Mouse (Mus musculus): ENCODE data around the gene Ggt1. TPM values are rescaled to one million over a fixed set of nuclear protein-coding genes. Genes with fewer than 3 reads are reported as not detected.

The Ggt1 gene
- polyA plus RNA-seq, 1 experiment, result not detected

GRCm38 (mm10) chr10:75562596-75562995, 1.2 kb downstream of the Ggt1 start:
- no peak for TF ChIP-seq GATA1 (IDR thresholded peaks at IDR 0.05; ENCODE audit: low read length)

DNA sequence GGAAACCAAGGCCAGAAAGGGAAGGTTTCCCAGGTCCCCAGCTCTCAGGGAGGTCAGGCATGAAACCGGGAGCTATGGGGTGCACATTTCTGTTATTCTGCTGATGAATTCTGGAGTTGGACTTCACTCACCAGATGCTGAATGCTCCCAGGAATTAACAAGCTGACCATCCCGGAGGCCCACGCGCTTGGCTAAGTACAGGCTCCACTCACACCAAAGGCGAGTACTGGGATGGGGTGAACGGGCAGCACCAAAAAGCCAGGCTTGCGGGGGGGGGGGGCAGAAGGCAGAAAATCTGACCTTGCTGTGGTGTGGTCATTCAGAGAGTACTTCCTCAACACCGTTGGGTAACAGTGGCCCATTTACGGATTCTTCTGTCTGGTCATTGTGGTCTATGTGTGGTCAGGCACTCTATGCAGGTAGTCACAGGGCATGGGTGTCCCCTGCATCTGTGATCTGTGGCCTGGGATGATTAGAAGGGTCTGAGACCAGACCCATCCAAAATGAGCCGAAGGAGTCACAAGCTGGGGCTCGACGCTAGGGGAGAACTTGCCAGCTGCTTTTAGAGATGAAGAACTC, 3.4 kb downstream of the Ggt1 start:
- TF ChIP-seq GATA1 (IDR thresholded peaks at IDR 0.05; ENCODE audit: low read length), result no peak

GRCm38 (mm10) chr10:75565436-75565835, 4.0 kb downstream of the Ggt1 start:
- no peak for TF ChIP-seq GATA1 (IDR thresholded peaks at IDR 0.05; ENCODE audit: low read length)

DNA sequence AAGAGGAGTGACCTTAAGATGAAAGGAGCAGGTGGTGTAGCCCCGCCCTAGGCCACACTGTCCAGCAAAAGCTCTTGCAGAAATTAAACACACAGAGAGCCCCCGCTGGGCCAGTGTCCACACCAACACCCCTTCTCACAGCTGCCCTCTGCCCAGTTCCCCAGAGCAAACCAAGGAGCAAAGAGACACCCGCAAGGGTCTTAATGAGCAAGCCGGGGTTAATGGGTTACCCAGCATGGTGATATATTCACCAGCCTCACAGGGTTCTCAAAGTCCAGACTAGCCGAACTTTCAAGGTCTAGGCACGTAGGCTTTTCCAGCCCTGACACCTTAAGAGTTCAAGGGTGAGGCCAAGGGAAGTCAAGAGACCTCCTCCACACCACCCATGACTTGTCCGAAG, 4.5 kb downstream of the Ggt1 start:
- TF ChIP-seq GATA1 (IDR thresholded peaks at IDR 0.05; ENCODE audit: low read length), result no peak

GRCm38 (mm10) chr10:75566321-75566720, 4.9 kb downstream of the Ggt1 start:
- TF ChIP-seq GATA1 (IDR thresholded peaks at IDR 0.05; ENCODE audit: low read length), result no peak

DNA sequence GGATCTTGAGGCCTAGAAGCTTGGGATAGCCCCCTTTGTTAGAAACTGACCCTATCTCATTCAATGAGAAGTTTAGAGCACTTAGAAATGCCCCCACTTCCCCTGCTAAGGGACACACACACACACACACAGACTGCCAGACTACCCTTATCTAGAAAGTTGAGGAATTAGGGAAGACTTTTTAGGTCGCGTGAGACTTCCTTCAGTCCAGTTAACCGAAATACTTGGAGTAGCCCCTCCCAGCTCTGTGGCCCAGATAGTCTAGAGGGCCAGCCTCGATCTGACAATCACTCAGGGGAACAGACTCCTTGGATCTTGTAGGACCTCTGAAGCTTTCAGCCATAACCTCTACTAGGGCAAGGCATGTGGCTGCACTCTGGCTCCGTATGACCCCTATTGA, 6.6 kb downstream of the Ggt1 start:
- no peak for TF ChIP-seq GATA1 (IDR thresholded peaks at IDR 0.05; ENCODE audit: low read length)

DNA sequence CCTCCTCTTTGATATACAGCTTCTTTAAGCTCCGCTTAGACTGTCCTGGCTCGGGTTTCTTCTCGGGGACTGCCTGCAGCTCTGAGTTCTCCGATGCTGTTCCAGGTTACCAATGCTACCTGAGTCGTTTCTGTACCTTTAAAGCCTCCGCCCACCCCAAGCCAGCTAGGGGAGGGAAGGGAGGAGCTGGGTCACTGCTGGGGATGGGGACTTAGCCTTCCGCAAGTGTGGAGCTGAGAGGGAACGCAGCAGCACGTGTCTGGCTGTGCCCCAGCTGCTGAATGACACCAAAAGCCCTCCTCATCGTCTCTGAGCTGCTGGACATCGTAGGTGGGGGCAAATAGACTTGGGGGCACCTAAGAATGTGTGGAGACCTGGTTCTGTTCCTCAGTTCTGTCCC, 7.0 kb downstream of the Ggt1 start:
- TF ChIP-seq GATA1 (IDR thresholded peaks at IDR 0.05; ENCODE audit: low read length), result no peak

GRCm38 (mm10) chr10:75568851-75569250, 7.4 kb downstream of the Ggt1 start:
- no peak for TF ChIP-seq GATA1 (IDR thresholded peaks at IDR 0.05; ENCODE audit: low read length)

- TF ChIP-seq GATA1 (IDR thresholded peaks at IDR 0.05; ENCODE audit: low read length), result no peak
Measured at GRCm38 (mm10) chr10:75570981-75571657, 9.7 kb downstream of the Ggt1 start.

GRCm38 (mm10) chr10:75571937-75572336, 10.5 kb downstream of the Ggt1 start:
- TF ChIP-seq GATA1 (IDR thresholded peaks at IDR 0.05; ENCODE audit: low read length), result no peak

DNA sequence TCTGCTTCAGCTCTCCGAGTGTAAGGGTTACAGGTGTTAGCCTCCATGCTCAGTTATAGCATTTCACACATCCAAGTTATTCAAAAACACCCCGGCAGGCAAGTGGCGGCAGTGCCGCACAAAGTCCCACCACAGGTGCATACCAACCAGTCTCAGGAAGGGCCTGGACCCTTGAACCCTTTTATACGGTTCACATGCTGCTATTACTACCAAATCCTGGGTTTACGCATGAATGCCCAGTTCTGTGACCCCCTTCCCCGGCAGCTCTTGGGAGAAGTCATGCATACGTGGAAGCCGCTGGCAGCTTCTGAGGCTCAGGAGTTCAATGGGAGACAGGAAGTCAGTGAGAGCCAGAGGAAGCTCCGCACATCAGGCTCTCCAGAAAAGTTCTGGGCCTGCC, 11.8 kb downstream of the Ggt1 start:
- no peak for TF ChIP-seq GATA1 (IDR thresholded peaks at IDR 0.05; ENCODE audit: low read length)

DNA sequence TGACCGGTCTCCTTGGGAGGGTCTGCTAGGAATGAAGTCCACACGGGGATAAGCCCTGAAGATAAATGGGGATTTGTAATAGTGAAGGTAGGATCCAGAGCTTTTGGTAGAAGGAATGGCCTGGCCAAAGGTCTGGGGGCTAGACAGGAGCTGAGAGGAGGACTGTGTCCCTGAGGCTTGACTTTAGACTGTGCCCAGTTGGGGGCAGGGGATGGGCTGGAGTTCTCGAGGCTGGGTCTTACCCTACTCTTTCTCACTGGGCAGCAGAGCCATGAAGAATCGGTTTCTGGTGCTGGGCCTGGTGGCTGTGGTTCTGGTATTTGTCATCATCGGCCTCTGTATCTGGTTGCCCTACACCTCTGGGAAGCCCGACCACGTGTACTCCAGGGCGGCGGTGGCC, 12.6 kb downstream of the Ggt1 start:
- TF ChIP-seq GATA1 (IDR thresholded peaks at IDR 0.05; ENCODE audit: low read length), result no peak

- TF ChIP-seq GATA1 (IDR thresholded peaks at IDR 0.05; ENCODE audit: low read length), result no peak
Measured at GRCm38 (mm10) chr10:75579129-75579528, 17.7 kb downstream of the Ggt1 start.

DNA sequence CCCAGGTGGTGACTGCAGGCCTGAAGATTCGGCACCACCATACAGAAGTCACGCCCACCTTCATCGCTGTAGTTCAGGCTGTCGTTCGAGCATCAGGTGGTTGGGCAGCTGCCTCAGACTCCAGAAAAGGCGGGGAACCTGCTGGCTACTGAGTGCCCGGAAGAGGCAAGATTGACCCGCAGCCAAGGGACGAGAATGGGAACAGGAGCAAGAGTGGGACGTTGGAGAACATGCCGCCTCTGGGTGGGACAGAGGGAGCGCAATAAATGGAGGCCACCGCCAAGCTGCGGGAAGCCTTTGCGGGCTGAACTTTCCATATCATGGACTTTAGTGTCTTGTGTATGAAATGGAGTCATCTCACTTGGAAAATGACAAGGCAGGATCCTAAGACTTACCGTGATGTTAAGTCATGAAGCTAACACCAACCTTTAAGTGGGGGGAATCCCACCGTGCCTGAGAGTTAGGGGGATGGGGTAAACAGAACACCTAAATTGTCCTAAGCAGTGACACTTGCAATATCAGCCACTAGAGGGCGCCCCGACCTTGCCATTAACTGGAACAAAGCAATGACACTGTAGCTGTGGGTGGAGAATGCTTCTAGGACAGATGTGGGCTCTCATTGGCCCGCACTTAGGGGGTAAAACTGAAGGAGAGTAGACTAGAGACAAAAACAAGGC, 24.6 kb downstream of the Ggt1 start:
- no peak for TF ChIP-seq GATA1 (IDR thresholded peaks at IDR 0.05; ENCODE audit: low read length)

DNA sequence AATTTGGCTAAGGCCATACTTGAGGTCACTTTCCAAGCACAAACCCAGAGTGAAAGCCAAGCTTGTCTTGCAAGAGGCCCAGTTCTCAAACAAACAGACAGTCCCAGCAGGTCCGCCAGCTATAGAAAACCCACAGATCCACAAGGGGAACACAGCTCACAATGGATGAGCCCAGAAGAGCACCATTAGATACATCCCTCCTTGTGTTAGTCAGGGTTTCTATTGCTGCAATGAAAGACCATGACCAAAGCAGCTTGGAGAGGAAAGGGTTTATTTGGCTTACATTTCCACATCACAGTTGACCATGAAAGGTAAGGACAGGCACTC, 25.1 kb downstream of the Ggt1 start:
- no peak for TF ChIP-seq GATA1 (IDR thresholded peaks at IDR 0.05; ENCODE audit: low read length)

- TF ChIP-seq GATA1 (IDR thresholded peaks at IDR 0.05; ENCODE audit: low read length), result no peak
Measured at GRCm38 (mm10) chr10:75587781-75588180, 26.4 kb downstream of the Ggt1 start.

DNA sequence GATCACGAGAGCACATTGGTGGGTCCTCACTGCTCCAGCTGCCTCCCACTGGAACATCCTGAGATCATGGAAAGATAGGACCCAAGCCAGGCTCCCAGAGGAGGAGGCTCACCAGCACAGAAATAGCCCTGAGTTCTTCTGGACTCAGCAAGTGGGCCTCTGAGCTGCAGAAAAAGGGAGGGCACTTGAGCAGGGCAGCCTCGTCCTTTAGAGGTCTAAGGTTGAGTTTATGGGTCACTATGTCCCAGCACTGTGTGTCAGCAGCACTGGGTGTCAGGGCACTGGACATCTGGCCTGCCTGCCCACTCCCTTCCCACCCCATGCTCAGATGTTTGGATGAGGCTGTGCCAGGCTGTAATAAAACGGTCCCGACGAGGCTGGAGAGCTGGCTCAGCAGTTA, 26.9 kb downstream of the Ggt1 start:
- TF ChIP-seq GATA1 (IDR thresholded peaks at IDR 0.05; ENCODE audit: low read length), result no peak
